Mouse (Mus musculus): Measurements from ENCODE around the gene Hk1.

DNA sequence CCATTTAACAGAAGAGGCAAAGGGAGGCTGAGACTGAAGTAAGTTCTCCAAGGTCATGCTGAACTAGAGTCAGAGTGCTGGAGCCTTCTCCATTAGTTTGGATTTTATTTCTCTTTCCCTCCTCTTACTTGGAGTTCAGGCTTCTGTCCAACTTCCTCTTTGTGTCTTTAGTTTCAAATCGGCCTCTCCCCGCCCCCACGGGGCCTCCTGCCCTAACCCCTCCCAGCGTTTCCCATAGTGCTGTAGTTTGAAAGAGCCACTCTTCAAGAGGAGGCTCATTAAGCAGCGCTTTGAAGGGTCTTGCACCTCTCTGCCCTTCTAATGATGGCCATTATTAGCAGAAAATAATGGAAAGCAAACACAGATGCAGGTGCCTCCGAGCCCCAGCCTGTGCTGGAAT lies 68.2 kb downstream of the Hk1 start:
- no peak for TF ChIP-seq CTCF (IDR thresholded peaks at IDR 0.05; ENCODE audit: control insufficient read depth, insufficient read depth, insufficient read length)
- TF ChIP-seq USF1 (IDR thresholded peaks at IDR 0.05; ENCODE audit: low read depth): no peak

All from C2C12 (cell line).